Mouse (Mus musculus) MEL (cell line): ENCODE data around the gene Synpo2. TPM values are rescaled to one million over a fixed set of nuclear protein-coding genes. Genes with fewer than 3 reads are reported as not detected.

Experiments used
- DNase-seq: peaks from one replicate; pipeline ENCODE4 v3.0.0; 2011; ENCODE audit warnings: low read depth, low spot score
- H3K27ac ChIP-seq: 2 replicates; pipeline ENCODE4 v1.5.1; 2012; ENCODE audit warnings: low read depth, mild to moderate bottlenecking, control low read depth, low read length, moderate library complexity; ENCODE audit not compliant: control insufficient read depth
- H3K27me3 ChIP-seq, 2 experiments: fragments of 150-350 bp in 1 of 2; sonication (generic) in 1 of 2; 2 replicates each; pipeline ENCODE4 v1.6.1; 2012; ENCODE audit warnings: low read length in 2 of 2, mild to moderate bottlenecking in 2 of 2, improper control_type of control experiment in 1 of 2, moderate library complexity in 1 of 2; ENCODE audit not compliant: insufficient read depth in 2 of 2, control insufficient read depth in 1 of 2
- H3K36me3 ChIP-seq, 2 experiments: 2 replicates each; pipeline ENCODE4 v1.6.1; 2012 to 2014; ENCODE audit warnings: low read length in 2 of 2, improper control_type of control experiment in 1 of 2, inconsistent platforms in 1 of 2, mild to moderate bottlenecking in 1 of 2; ENCODE audit not compliant: insufficient read depth in 2 of 2, control insufficient read depth in 1 of 2
- H3K4me1 ChIP-seq, 2 experiments: fragments of 150-350 bp in 1 of 2; sonication (generic) in 1 of 2; 2 replicates each; pipeline ENCODE4 v1.6.1; 2012; ENCODE audit warnings: low read length in 2 of 2, improper control_type of control experiment in 1 of 2, mild to moderate bottlenecking in 1 of 2; ENCODE audit not compliant: insufficient read depth in 2 of 2, control insufficient read depth in 1 of 2
- H3K4me3 ChIP-seq, 2 experiments: fragments of 150-350 bp in 1 of 2; sonication (generic) in 1 of 2; 2 replicates each; pipeline ENCODE4 v1.5.1; 2012; ENCODE audit warnings: low read depth in 2 of 2, low read length in 2 of 2, mild to moderate bottlenecking in 2 of 2, moderate library complexity in 2 of 2, control low read depth in 1 of 2, improper control_type of control experiment in 1 of 2; ENCODE audit not compliant: control insufficient read depth in 1 of 2, insufficient read depth in 1 of 2
- H3K79me2 ChIP-seq: 2 replicates; pipeline ENCODE4 v1.6.1; 2012; ENCODE audit warnings: mild to moderate bottlenecking, low read length, moderate library complexity; ENCODE audit not compliant: control insufficient read depth, poor library complexity, insufficient read depth
- H3K9ac ChIP-seq: 2 replicates; pipeline ENCODE4 v1.6.1; 2012; ENCODE audit warnings: low read depth, mild to moderate bottlenecking, control low read depth, low read length, moderate library complexity; ENCODE audit not compliant: control insufficient read depth, poor library complexity, severe bottlenecking
- H3K9me3 ChIP-seq: fragments of 150-350 bp; sonication (generic); replicated peaks from 2 replicates; pipeline ENCODE4 v1.6.1; 2012; ENCODE audit warnings: mild to moderate bottlenecking, low read length, improper control_type of control experiment, moderate library complexity; ENCODE audit not compliant: insufficient read depth
- BHLHE40 ChIP-seq: IDR thresholded peaks from 2 replicates; pipeline ENCODE4 v1.6.1; 2012; ENCODE audit warnings: low read depth, mild to moderate bottlenecking, inconsistent platforms, low read length, improper control_type of control experiment, borderline replicate concordance
- CHD1 ChIP-seq: IDR thresholded peaks from 2 replicates; pipeline ENCODE4 v1.6.1; 2012; ENCODE audit warnings: low read depth, mild to moderate bottlenecking, inconsistent platforms, low read length, improper control_type of control experiment
- CHD2 ChIP-seq: IDR thresholded peaks from 2 replicates; pipeline ENCODE4 v1.6.1; 2011; ENCODE audit warnings: low read length, improper control_type of control experiment
- CTCF ChIP-seq, 3 experiments: IDR thresholded peaks in 2 of 3; conservative IDR thresholded peaks in 1 of 3; 2 replicates each; pipeline ENCODE4 v1.5.1; 2011 to 2012; ENCODE audit warnings: low read length in 3 of 3, low read depth in 2 of 3, mild to moderate bottlenecking in 2 of 3, improper control_type of control experiment in 1 of 3, inconsistent platforms in 1 of 3, mixed read lengths in 1 of 3, moderate library complexity in 1 of 3; ENCODE audit not compliant: control insufficient read depth in 1 of 3, insufficient read depth in 1 of 3, poor library complexity in 1 of 3, severe bottlenecking in 1 of 3
- ELF1 ChIP-seq: IDR thresholded peaks from 2 replicates; pipeline ENCODE4 v1.6.1; 2014; ENCODE audit warnings: low read depth, mild to moderate bottlenecking, inconsistent platforms, low read length, improper control_type of control experiment, moderate library complexity
- EP300 ChIP-seq, 2 experiments: IDR thresholded peaks; 2 replicates each; pipeline ENCODE4 v1.6.1; 2011; ENCODE audit warnings: improper control_type of control experiment in 2 of 2, low read length in 2 of 2, low read depth in 1 of 2, mild to moderate bottlenecking in 1 of 2
- ETS1 ChIP-seq: IDR thresholded peaks from 2 replicates; pipeline ENCODE4 v1.6.1; 2012; ENCODE audit warnings: low read depth, mild to moderate bottlenecking, inconsistent platforms, low read length, improper control_type of control experiment, moderate library complexity
- GATA1 ChIP-seq: IDR thresholded peaks from 2 replicates; pipeline ENCODE4 v1.6.1; 2011; ENCODE audit warnings: low read depth, low read length, improper control_type of control experiment
- HCFC1 ChIP-seq: IDR thresholded peaks from 2 replicates; pipeline ENCODE4 v1.6.1; 2012; ENCODE audit warnings: low read depth, mild to moderate bottlenecking, inconsistent platforms, low read length, improper control_type of control experiment, moderate library complexity
- KAT2A ChIP-seq: conservative IDR thresholded peaks from 2 replicates; pipeline ENCODE4 v1.6.1; 2012; ENCODE audit warnings: low read depth, low read length, improper control_type of control experiment, inconsistent platforms
- MAFK ChIP-seq: IDR thresholded peaks from 2 replicates; pipeline ENCODE4 v1.6.1; 2011; ENCODE audit warnings: low read depth, mild to moderate bottlenecking, low read length, improper control_type of control experiment, borderline replicate concordance
- MXI1 ChIP-seq: IDR thresholded peaks from 2 replicates; pipeline ENCODE4 v1.6.1; 2011; ENCODE audit warnings: mild to moderate bottlenecking, low read depth, low read length, improper control_type of control experiment
- POLR2A ChIP-seq, 2 experiments: IDR thresholded peaks; 2 replicates each; pipeline ENCODE4 v1.6.1; 2011 to 2012; ENCODE audit warnings: low read length in 2 of 2, mild to moderate bottlenecking in 2 of 2, control low read depth in 1 of 2, improper control_type of control experiment in 1 of 2, low read depth in 1 of 2, moderate library complexity in 1 of 2; ENCODE audit not compliant: control insufficient read depth in 1 of 2, insufficient read depth in 1 of 2, poor library complexity in 1 of 2
- POLR2AphosphoS5 ChIP-seq: IDR thresholded peaks from 2 replicates; pipeline ENCODE4 v1.6.1; 2012; ENCODE audit warnings: low read depth, borderline replicate concordance, mild to moderate bottlenecking, inconsistent platforms, low read length, moderate library complexity, mixed read lengths
- RAD21 ChIP-seq: IDR thresholded peaks from 2 replicates; pipeline ENCODE4 v1.6.1; 2011; ENCODE audit warnings: mild to moderate bottlenecking, low read depth, low read length, improper control_type of control experiment
- UBTF ChIP-seq: IDR thresholded peaks from 2 replicates; pipeline ENCODE4 v1.6.1; 2012; ENCODE audit warnings: low read depth, mild to moderate bottlenecking, inconsistent platforms, low read length, improper control_type of control experiment, moderate library complexity, borderline replicate concordance; ENCODE audit not compliant: insufficient read depth
- USF1 ChIP-seq: IDR thresholded peaks from 2 replicates; pipeline ENCODE4 v1.6.1; 2014; ENCODE audit warnings: low read depth, mild to moderate bottlenecking, inconsistent platforms, low read length, improper control_type of control experiment, moderate library complexity
- USF2 ChIP-seq, 2 experiments: IDR thresholded peaks; 2 replicates each; pipeline ENCODE4 v1.6.1; 2011 to 2012; ENCODE audit warnings: improper control_type of control experiment in 2 of 2, low read length in 2 of 2, borderline replicate concordance in 1 of 2, inconsistent platforms in 1 of 2, low read depth in 1 of 2, mild to moderate bottlenecking in 1 of 2; ENCODE audit not compliant: insufficient read depth in 1 of 2
- ZC3H11A ChIP-seq: IDR thresholded peaks from 2 replicates; pipeline ENCODE4 v1.6.1; 2012; ENCODE audit warnings: low read depth, mild to moderate bottlenecking, inconsistent platforms, low read length, improper control_type of control experiment
- ZMIZ1 ChIP-seq: IDR thresholded peaks from 2 replicates; pipeline ENCODE4 v1.6.1; 2012; ENCODE audit warnings: low read depth, mild to moderate bottlenecking, inconsistent platforms, low read length, improper control_type of control experiment, moderate library complexity
- ZNF384 ChIP-seq: IDR thresholded peaks from 2 replicates; pipeline ENCODE4 v1.6.1; 2012; ENCODE audit warnings: low read depth, mild to moderate bottlenecking, inconsistent platforms, low read length, improper control_type of control experiment
- polyA plus RNA-seq, 2 experiments: library from polyadenylated mRNA; stranded (reverse) in 1 of 2; unstranded in 1 of 2; fragments of >175 nt in 1 of 2; fragments of >200 nt in 1 of 2; gene quantifications; 2 replicates each; pipeline versions ENCODE4 v1.2.1 to v1.2.4; 2012; ENCODE audit warnings: low replicate concordance in 2 of 2, low read depth in 1 of 2; ENCODE audit not compliant: insufficient read length in 2 of 2, insufficient read depth in 1 of 2, missing spikeins in 1 of 2
- total RNA-seq: library from RNA; depleted of rRNA; stranded (reverse); fragments of 300-350 nt; gene quantifications from 2 replicates; pipeline ENCODE4 v1.2.3, GENCODE M21; 2012; rRNA removed

The Synpo2 gene
- total RNA-seq (0.04 TPM in 1 of 2 replicates, not detected in the other), polyA plus RNA-seq (not detected)

GRCm38 (mm10) chr3:123235921-123236320 lies at the start of gene Synpo2:
Gene Synpo2, minus strand, starts transcription at chr3:123236149.
- no peak within 1 kb of the TSS for H3K4me3 ChIP-seq
- H3K9ac ChIP-seq: no peak within 1 kb of the TSS
- no peaks in the 10 kb centered on the region for H3K36me3 ChIP-seq
- H3K27ac ChIP-seq: no peak within 1 kb of the TSS
- no peaks in the 10 kb centered on the region for H3K4me1 ChIP-seq
- no peak for DNase-seq
- no peaks in the 10 kb centered on the region for H3K79me2 ChIP-seq
- H3K9me3 ChIP-seq: no peaks in the 10 kb centered on the region
- no peaks in the 10 kb centered on the region; a peak in 1 of 4 replicates for H3K27me3 ChIP-seq
- TF ChIP-seq CTCF (IDR thresholded peaks at IDR 0.05 in 2 of 3, conservative IDR thresholded peaks at IDR 0.05 in 1 of 3; ENCODE audit: control insufficient read depth in 1 of 3, insufficient read depth in 1 of 3, low read depth in 2 of 3, low read length in 3 of 3, poor library complexity in 1 of 3, severe bottlenecking in 1 of 3): no peak
- no peak for TF ChIP-seq EP300 (IDR thresholded peaks at IDR 0.05; ENCODE audit: low read depth in 1 of 2, low read length in 2 of 2)
- TF ChIP-seq MXI1: no peak
- TF ChIP-seq UBTF: no peak
- no peak for TF ChIP-seq KAT2A
- no peak for TF ChIP-seq USF2 (IDR thresholded peaks at IDR 0.05; ENCODE audit: borderline replicate concordance in 1 of 2, insufficient read depth in 1 of 2, low read depth in 1 of 2, low read length in 2 of 2)
- TF ChIP-seq ZNF384: no peak
- no peak for TF ChIP-seq BHLHE40
- TF ChIP-seq ETS1: no peak
- TF ChIP-seq GATA1: no peak
- TF ChIP-seq RAD21: no peak
- no peak for TF ChIP-seq CHD2
- no peak for TF ChIP-seq POLR2A (IDR thresholded peaks at IDR 0.05; ENCODE audit: control insufficient read depth in 1 of 2, insufficient read depth in 1 of 2, low read depth in 1 of 2, low read length in 2 of 2, poor library complexity in 1 of 2)
- no peak for TF ChIP-seq USF1
- no peak for TF ChIP-seq MAFK
- no peak for TF ChIP-seq HCFC1
- TF ChIP-seq CHD1: no peak

- H3K4me3 ChIP-seq: no peak overlapping the region
- TF ChIP-seq ETS1 (no peak), ELF1 (no peak), EP300 (IDR thresholded peaks at IDR 0.05; ENCODE audit: low read depth in 1 of 2, low read length in 2 of 2) (no peak), UBTF (no peak), ZMIZ1 (no peak), ZC3H11A (no peak), POLR2AphosphoS5 (no peak)
- H3K27ac ChIP-seq: no peak overlapping the region
- no peaks in the 10 kb centered on the region for H3K27me3 ChIP-seq
- no peaks in the 10 kb centered on the region for H3K9me3 ChIP-seq
- H3K79me2 ChIP-seq: no peaks in the 10 kb centered on the region
- DNase-seq: no peak
- H3K4me1 ChIP-seq: peaks cover 0 to 8% of the 10 kb centered on the region in 2 experiments; a peak in 2 of 4 replicates
- H3K36me3 ChIP-seq: no peaks in the 10 kb centered on the region
- no peak overlapping the region for H3K9ac ChIP-seq
These were observed 49.7 kb upstream of the Synpo2 start for GRCm38 (mm10) chr3:123285649-123286048.
